Mouse (Mus musculus) macrophage (primary cell): ENCODE results near the gene Sez6l2. TPM values are rescaled to one million over a fixed set of nuclear protein-coding genes. Genes with fewer than 3 reads are reported as not detected.
A peak's percentile ranks its signal among the peaks of the same experiment; 100 is the strongest.

Source experiments
- H3K27ac ChIP-seq: fragments of 350-480 bp; formaldehyde crosslinking; 2 replicates; pipeline ENCODE4 v1.9.0; 2021
- H3K36me3 ChIP-seq: fragments of 350-480 bp; formaldehyde crosslinking; 2 replicates; pipeline ENCODE4 v1.9.0; 2021; ENCODE audit errors: inconsistent target
- H3K4me3 ChIP-seq: fragments of 350-480 bp; formaldehyde crosslinking; 2 replicates; pipeline ENCODE4 v1.9.0; 2021; ENCODE audit errors: inconsistent target
- H3K79me2 ChIP-seq: fragments of 350-480 bp; formaldehyde crosslinking; 2 replicates; pipeline ENCODE4 v1.9.0; 2021; ENCODE audit errors: inconsistent target
- WGBS: methylation state at CpG from one replicate; pipeline ENCODE4 v1.1.7; 2026; ENCODE audit warnings: inconsistent platforms; ENCODE audit not compliant: missing documents; 5-methylcytosine and 5-hydroxymethylcytosine counted together
- polyA plus RNA-seq: library from polyadenylated mRNA; stranded (reverse); fragments of 250-400 nt; gene quantifications from 3 replicates; pipeline ENCODE4 v1.2.4, GENCODE M21; 2018; ENCODE audit warnings: inconsistent platforms

Gene Sez6l2
- polyA plus RNA-seq, 1 experiment from 2014 or later: 1.4 TPM

DNA sequence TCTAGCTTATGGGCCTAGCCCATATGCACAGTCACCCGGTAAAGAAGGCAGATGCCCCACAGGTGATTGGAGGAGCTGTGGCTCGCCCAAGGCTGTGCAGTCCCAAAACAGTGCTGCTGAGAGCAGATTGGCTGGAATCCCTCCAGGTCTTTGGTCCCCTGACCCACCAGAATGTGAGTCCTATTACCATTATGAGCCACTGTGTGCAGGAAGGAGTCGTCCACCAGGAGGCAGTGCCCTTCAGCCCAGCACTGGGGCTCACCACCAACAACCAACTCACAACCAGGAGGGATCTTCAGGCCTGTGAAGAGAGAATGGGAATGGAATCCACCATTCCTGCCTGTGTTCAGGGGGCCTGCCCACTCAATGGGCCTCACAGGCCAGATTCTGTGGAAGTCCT lies 3.8 kb upstream of the Sez6l2 start:
- no peaks in the 10 kb centered on the region for H3K79me2 ChIP-seq
- no peak overlapping the region for H3K27ac ChIP-seq

DNA sequence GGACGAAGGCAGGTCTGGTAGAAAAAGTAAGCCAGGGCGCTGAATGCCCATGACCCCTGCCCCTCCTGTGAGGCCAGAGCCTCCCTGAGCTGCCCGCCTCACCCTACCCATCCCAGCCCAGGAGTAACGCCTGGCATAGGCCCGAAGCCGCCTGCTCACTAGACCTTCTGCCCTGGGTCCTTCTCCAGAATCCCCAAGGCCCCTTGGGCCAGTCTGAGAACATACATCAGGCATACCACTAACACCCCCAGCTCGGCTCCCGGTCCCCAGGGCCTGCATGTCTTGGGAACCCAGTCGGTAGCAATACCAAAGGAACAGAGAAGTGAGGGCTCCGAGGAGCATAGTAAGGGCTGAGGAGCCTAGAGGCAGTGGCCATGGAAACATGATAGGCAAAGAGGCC lies 1.7 kb upstream of the Sez6l2 start:
- no peak overlapping the region for H3K27ac ChIP-seq
- WGBS: 80% methylated on average over 6 of the region's 10 CpGs
- peaks cover 14% of the 10 kb centered on the region for H3K36me3 ChIP-seq
- no peaks in the 10 kb centered on the region for H3K79me2 ChIP-seq
- no peak overlapping the region for H3K4me3 ChIP-seq

More for the DNA sequence above, 3.8 kb upstream of the Sez6l2 start:
- peaks cover 22% of the 10 kb centered on the region for H3K36me3 ChIP-seq
- 71% methylated on average over 3 of the region's 3 CpGs for WGBS
- H3K4me3 ChIP-seq: no peak overlapping the region

DNA sequence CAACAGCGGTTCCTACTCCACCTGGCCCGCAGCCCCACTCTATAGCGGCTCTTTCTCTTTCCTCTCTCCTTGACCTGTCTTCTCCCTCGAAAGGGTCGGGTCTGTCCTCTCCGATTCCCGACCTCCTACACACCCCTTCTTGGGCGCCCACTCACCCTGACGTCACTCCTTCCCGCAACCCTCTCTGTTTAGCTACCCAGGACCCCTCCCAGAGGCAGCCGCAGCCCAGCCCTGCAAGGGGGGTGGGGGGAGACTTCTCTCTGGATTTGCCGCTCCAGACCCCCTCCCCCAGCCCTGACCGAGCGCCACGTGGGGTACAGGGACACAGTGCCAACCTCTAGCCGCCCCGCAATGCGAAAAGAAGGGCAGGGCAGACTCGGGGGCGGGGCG lies 965 bp upstream of the Sez6l2 start, which contains the start of gene Asphd1:
Asphd1 (minus strand) TSS at position 180 of the 390 bp plus-strand sequence.
- H3K36me3 ChIP-seq: peaks cover 8% of the 10 kb centered on the region
- WGBS: 6% methylated on average over 21 of the region's 21 CpGs
- H3K4me3 ChIP-seq: no peak within 1 kb of the TSS
- no peaks in the 10 kb centered on the region for H3K79me2 ChIP-seq
- no peak within 1 kb of the TSS for H3K27ac ChIP-seq

DNA sequence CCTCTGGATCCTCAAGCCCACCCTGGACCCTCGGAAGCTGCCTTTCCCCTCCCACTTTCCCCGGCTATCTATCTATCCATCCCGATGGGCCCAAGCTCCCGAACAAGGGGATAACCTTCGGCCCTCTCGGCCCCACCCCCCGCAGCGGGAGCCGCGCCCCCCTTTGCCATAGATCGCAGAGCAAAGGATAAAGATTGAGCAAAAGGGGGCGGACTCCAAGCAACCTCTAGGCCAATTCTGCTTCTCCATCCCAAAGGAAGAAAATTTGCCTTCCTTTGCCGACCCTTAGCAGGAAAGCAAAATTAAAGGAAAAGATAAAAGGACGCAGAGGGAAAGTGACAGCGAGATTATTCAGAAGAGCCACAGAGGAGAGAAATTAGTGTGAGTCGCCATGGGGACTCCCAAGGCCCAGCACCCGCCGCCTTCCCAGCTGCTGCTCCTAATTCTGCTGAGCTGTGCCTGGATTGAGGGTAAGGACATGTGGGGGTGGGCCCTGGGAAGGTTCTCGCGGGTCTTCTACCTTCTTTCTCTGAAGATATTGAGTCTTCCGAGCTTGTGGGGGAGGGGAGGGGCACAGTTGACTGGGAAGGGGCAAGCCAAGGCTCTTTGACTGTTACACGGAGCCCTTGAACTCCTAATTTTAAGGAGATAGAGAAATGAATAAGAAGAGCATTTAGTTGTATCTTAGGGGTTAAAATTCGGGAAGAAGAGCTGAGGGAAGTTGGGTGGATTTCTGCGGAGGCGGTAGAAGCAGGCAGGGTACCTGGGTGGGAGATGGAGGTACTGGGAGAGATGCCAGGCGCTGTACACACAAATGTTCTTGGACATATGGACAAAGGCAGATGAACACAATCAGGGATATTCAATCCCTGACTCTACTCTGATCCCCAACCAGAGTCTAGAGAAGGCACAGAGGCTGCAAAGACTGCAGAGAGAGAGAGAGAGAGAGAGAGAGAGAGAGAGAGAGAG lies 568 bp downstream of the Sez6l2 start:
- no peak overlapping the region for H3K27ac ChIP-seq
- 20% methylated on average over 24 of the region's 26 CpGs for WGBS

DNA sequence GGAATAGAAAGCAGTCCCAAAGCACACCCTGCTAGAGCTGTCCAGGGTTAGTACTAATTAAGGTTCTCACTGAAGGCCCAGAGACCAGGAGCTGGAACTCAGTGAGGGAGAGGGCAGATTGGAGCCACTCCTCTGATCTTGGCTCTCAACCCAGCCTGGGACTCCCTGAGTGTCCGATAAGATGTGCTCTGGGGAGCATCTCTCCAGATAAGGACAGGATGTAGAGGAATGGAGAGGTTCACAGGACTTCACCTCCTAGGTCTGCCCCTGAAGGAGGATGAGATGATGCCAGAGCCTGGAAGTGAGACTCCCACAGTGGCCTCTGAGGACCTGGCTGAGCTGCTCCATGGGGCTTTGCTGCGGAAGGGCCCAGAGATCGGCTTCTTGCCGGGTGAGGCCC lies 1.4 kb downstream of the Sez6l2 start:
- no peak overlapping the region for H3K27ac ChIP-seq
- no peak overlapping the region for H3K4me3 ChIP-seq
- H3K36me3 ChIP-seq: no peaks in the 10 kb centered on the region
- H3K79me2 ChIP-seq: no peaks in the 10 kb centered on the region
- 39% methylated on average over 4 of the region's 4 CpGs for WGBS

More for the DNA sequence above, 568 bp downstream of the Sez6l2 start:
- H3K4me3 ChIP-seq: no peak overlapping the region
- no peaks in the 10 kb centered on the region for H3K36me3 ChIP-seq
- H3K79me2 ChIP-seq: no peaks in the 10 kb centered on the region

DNA sequence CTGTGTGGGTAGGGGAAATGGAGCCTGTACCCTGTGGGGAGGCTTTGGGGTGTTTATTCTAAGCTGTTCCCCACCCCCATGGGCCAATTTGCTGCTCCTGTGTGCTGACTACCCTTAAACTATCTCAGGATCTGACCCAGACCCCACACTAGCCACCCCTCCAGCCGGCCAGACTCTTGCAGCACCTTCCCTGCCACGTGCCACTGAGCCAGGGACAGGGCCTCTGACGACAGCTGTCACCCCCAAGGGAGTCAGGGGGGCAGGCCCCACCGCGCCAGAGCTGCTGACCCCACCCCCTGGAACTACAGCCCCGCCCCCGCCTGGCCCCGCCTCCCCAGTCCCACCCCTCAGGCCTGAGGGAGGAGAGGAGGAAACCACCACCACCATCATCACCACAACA lies 2.3 kb downstream of the Sez6l2 start:
- no peak overlapping the region for H3K4me3 ChIP-seq
- 15% methylated on average over 2 of the region's 8 CpGs for WGBS
- H3K27ac ChIP-seq: no peak overlapping the region
- no peaks in the 10 kb centered on the region for H3K79me2 ChIP-seq
- no peaks in the 10 kb centered on the region for H3K36me3 ChIP-seq

DNA sequence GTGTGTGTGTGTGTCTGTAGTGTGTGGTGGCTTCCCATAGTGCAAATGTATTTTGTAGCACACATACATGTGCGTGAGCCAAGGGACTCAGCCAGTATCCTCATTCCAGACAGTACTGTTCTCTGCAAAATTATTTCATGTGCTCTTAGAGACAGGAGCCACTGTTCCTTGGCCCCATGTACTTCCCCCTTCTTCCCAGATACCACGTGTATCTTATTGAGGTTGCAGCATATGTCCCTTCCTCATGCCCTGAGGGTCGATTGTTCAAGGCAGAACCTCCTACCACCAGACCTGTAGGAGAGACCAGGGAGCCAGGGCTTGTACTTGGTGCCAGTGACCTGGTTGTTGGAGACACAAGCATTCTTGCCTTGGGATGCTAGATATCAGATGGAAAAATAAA lies 4.8 kb downstream of the Sez6l2 start:
- no peaks in the 10 kb centered on the region for H3K79me2 ChIP-seq
- H3K36me3 ChIP-seq: no peaks in the 10 kb centered on the region

DNA sequence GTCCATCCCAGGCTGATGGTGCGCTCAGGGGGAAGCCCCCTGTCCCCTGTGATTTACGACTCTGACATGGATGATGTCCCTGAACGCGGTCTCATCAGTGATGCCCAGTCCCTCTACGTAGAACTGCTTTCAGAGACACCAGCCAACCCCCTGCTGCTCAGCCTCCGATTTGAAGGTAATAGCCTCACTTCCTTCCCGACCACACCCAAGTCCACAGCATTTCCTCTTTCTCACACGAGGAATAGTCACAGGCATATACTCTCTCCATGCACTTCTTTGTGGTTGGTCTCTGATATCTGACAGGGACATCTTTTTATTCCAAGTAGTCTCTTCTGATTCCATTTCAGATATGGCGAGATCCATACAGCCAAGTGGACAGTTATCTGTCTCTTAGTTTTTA lies 9.4 kb downstream of the Sez6l2 start:
- no peak overlapping the region for H3K4me3 ChIP-seq
- H3K36me3 ChIP-seq: no peaks in the 10 kb centered on the region
- 52% methylated on average over 8 of the region's 9 CpGs for WGBS
- no peak overlapping the region for H3K27ac ChIP-seq
- H3K79me2 ChIP-seq: no peaks in the 10 kb centered on the region

More for the DNA sequence above, 4.8 kb downstream of the Sez6l2 start:
- Histone ChIP-seq H3K27ac (no peak overlapping the region), H3K4me3 (no peak overlapping the region)
- 24% methylated on average over 3 of the region's 3 CpGs for WGBS

DNA sequence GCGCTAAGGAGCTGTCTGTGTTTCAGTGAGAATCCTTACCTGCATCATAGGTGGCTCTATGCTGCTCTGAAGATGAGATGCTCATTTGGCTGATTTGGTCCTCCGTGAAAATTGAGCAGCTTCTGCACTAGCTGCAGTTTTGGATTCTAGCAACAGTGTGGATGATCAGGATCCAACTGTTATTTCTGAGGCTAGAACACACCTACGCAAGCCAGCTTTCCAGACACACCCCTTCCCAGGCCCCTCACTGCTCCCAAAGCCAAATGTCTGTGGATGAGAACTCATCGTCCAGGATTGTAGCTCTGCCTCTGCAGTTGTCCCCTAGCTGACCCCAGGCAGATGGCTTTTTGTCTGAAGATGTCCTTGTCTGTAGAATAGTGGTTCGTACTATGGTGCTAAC lies 10.7 kb downstream of the Sez6l2 start:
- H3K36me3 ChIP-seq: no peaks in the 10 kb centered on the region
- H3K4me3 ChIP-seq: no peak overlapping the region
- 96% methylated on average over 5 of the region's 5 CpGs for WGBS
- H3K27ac ChIP-seq: no peak overlapping the region
- no peaks in the 10 kb centered on the region for H3K79me2 ChIP-seq

DNA sequence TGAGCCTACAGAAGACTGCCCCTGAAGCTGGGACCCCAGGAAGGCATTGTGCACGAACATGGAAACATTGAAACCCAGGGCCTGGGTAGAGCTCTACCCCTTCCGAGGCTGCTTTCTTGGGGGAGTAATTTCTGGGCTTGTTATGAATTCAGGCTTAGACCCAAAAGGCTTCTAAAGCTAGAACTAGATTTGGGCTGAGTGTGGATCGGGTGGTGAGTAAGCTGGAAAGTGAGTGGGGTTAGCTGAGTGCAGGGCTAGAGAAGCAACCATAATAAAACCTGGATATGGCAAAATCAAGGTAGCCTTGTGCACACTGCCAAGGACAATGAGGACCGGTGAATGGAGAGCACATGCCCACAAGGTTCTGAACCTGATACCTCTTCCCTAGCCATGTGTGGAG lies 11.6 kb downstream of the Sez6l2 start:
- WGBS: 97% methylated on average over 4 of the region's 4 CpGs
- H3K79me2 ChIP-seq: no peaks in the 10 kb centered on the region
- H3K36me3 ChIP-seq: no peaks in the 10 kb centered on the region
- no peak overlapping the region for H3K27ac ChIP-seq
- H3K4me3 ChIP-seq: no peak overlapping the region

DNA sequence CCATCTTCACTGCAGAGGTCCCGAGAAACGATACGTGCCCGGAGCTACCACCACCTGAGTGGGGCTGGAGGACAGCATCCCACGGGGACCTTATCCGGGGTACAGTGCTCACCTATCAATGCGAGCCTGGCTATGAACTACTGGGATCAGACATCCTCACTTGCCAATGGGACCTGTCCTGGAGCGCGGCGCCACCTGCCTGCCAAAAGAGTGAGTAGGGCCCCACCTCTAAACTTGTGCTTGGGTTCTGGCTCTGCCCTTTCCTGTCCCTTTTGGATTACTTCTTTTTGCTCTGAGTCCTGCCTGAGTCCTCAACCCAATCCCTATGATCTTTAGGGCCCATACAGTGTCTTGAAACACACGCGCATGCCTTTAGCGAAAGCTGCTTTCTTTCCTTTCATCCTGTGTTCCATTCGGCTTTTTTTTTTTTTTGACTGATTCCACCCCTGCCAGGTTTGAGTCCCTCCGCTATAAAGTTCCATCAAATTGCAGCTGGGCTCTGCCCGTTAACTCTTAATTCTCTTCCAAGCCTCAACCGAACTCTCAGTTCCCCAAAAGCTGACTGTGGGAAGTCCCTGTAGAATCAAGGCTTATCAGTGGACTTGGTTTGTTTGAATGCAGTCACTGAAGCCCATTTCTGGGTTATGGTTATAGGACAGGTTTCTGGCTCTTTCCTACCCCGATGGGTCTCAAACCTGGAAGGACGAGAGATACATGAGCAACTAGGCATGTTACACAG lies 13.4 kb downstream of the Sez6l2 start:
- no peak overlapping the region for H3K27ac ChIP-seq
- no peak overlapping the region for H3K4me3 ChIP-seq
- no peaks in the 10 kb centered on the region for H3K79me2 ChIP-seq
- WGBS: 38% methylated on average over 19 of the region's 19 CpGs
- no peaks in the 10 kb centered on the region for H3K36me3 ChIP-seq

DNA sequence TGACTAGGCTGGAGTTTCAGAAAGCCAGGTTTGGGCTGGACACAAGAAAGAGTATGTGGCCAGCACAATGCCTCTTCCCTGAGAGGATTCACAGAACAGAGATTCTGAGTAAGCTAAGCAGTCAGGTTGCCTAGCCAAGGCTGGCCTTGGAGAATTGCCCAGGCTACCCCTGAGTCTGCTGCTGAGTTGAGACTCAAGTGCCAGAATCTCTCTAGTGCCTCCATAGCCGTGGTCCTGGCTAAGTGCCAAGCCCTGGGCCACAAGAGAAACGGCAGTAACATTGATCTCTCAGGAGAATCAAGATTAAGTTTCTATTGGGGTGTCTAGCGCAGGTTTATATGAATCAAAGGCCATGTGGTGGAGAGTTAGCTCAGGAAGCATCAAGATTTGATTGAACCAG lies 15.2 kb downstream of the Sez6l2 start:
- Histone ChIP-seq H3K27ac (no peak overlapping the region), H3K4me3 (no peak overlapping the region), H3K36me3 (no peaks in the 10 kb centered on the region), H3K79me2 (no peaks in the 10 kb centered on the region)
- 63% methylated on average over 3 of the region's 3 CpGs for WGBS

DNA sequence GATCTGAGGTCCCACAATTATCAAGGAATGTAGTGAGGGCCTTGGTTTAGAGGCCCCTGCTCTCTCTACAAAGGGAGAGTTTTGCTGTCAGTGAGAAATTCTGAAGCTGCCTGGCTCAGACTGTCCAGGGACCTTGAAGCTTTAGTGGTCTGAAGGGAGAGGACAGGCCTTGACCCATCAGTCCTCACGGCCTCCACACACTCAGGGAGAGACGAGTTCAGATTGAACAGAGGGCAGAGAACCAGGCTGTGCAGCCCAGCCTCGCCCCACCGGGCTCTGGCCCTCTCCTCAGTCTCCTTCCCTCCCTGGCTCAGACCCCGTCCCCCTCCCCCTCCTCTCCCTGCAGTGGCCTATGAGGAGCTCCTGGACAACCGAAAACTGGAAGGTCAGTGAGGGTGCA lies 17.0 kb downstream of the Sez6l2 start:
- H3K27ac ChIP-seq: no peak overlapping the region
- no peak overlapping the region for H3K4me3 ChIP-seq
- WGBS: 98% methylated on average over 4 of the region's 6 CpGs
- H3K36me3 ChIP-seq: no peaks in the 10 kb centered on the region
- no peaks in the 10 kb centered on the region for H3K79me2 ChIP-seq

DNA sequence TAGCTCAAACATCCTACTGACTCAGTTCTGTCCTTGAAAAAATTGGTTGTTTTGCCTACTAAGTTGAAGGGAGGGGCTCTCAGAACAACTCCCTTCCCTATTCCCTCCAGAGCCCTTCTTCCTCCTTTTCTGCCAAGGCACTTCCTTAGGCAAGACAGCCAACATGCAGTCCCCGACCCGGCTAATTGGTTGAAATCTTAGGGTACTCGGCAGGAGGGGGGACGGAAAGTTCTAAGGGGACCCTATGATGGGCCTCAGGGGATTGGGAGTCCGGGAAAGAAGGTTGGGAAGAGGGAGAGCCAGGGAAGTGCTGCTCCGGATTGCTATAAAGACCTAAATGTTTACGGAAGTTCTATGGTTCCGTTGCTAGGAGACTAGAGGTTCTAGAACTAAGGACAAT lies 25.1 kb downstream of the Sez6l2 start:
- Histone ChIP-seq H3K36me3 (peaks cover 23% of the 10 kb centered on the region), H3K27ac (peak overlapping the region; percentile 99), H3K4me3 (peak overlapping the region; percentile 95), H3K79me2 (peaks cover 21% of the 10 kb centered on the region)
- WGBS: 2% methylated on average over 8 of the region's 8 CpGs

DNA sequence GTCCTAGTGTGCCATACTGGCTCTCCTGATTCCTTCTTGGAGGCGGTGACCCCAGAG lies 25.4 kb downstream of the Sez6l2 start, which contains the start of gene Cdipt:
Cdipt (plus strand) TSS at position 22 of the 57 bp plus-strand sequence.
- H3K27ac ChIP-seq: peak within 1 kb of the TSS; percentile 99
- peaks cover 23% of the 10 kb centered on the region for H3K36me3 ChIP-seq
- WGBS: no CpG with 5 or more reads among the region's 1 CpGs
- H3K79me2 ChIP-seq: peaks cover 21% of the 10 kb centered on the region
- peak within 1 kb of the TSS; percentile 95 for H3K4me3 ChIP-seq
